Mouse (Mus musculus) midbrain, embryonic 16.5 days (tissue): ENCODE results near the gene Oca2. TPM values are rescaled to one million over a fixed set of nuclear protein-coding genes. Genes with fewer than 3 reads are reported as not detected.
A peak's percentile ranks its signal among the peaks of the same experiment; 100 is the strongest.

Source experiments
- ATAC-seq: fragments of 200-750 bp; cut with Nextera tagmentation; 2 replicates; pipeline ENCODE4 v1.8.0; 2017; ENCODE audit warnings: moderate TSS enrichment
- H3K27ac ChIP-seq: fragments of 300-500 bp; sonication (generic); 2 replicates; pipeline ENCODE4 v1.5.1; 2014; ENCODE audit warnings: mild to moderate bottlenecking, low read length, mixed read lengths
- H3K27me3 ChIP-seq: fragments of 300-500 bp; sonication (generic); 2 replicates; pipeline ENCODE4 v1.6.1; 2014; ENCODE audit warnings: low read depth, low read length, mixed read lengths; ENCODE audit not compliant: control insufficient read depth, insufficient read depth
- H3K36me3 ChIP-seq: fragments of 300-500 bp; sonication (generic); 2 replicates; pipeline ENCODE4 v1.6.1; 2014; ENCODE audit warnings: mild to moderate bottlenecking, low read length, moderate library complexity, mixed read lengths; ENCODE audit not compliant: control insufficient read depth, insufficient read depth
- H3K4me1 ChIP-seq: fragments of 300-500 bp; sonication (generic); 2 replicates; pipeline ENCODE4 v1.6.1; 2014; ENCODE audit warnings: mild to moderate bottlenecking, low read length, mixed read lengths; ENCODE audit not compliant: control insufficient read depth, insufficient read depth
- H3K4me2 ChIP-seq: fragments of 300-500 bp; sonication (generic); 2 replicates; pipeline ENCODE4 v1.6.1; 2014; ENCODE audit warnings: mild to moderate bottlenecking, low read length, mixed read lengths
- H3K4me3 ChIP-seq: fragments of 300-500 bp; sonication (generic); 2 replicates; pipeline ENCODE4 v1.5.1; 2014; ENCODE audit warnings: low read depth, mild to moderate bottlenecking, low read length, moderate library complexity, mixed read lengths
- H3K9ac ChIP-seq: fragments of 300-500 bp; sonication (generic); 2 replicates; pipeline ENCODE4 v1.6.1; 2014; ENCODE audit warnings: low read depth, low read length, mixed read lengths
- H3K9me3 ChIP-seq: fragments of 300-500 bp; sonication (generic); replicated peaks from 2 replicates; pipeline ENCODE4 v1.6.1; 2014; ENCODE audit warnings: mild to moderate bottlenecking, low read length, mixed read lengths; ENCODE audit not compliant: control insufficient read depth, poor library complexity, severe bottlenecking
- WGBS: fragments of 180-500 bp; shearing (Covaris S2); extraction: QIAGEN DNeasy Blood & Tissue Kit; methylation state at CpG from one replicate; pipeline ENCODE4 v1.1.7; 2014; 5-methylcytosine and 5-hydroxymethylcytosine counted together
- polyA plus RNA-seq: library from polyadenylated mRNA; unstranded; fragments of >200 nt; fragmentation: Nextera tagmentation; extraction: Ambion mirVana; gene quantifications from 2 replicates; pipeline ENCODE4 v1.2.1, GENCODE M21; 2015

The Oca2 gene
- polyA plus RNA-seq, 1 experiment from 2014 or later: 0.21 TPM

DNA sequence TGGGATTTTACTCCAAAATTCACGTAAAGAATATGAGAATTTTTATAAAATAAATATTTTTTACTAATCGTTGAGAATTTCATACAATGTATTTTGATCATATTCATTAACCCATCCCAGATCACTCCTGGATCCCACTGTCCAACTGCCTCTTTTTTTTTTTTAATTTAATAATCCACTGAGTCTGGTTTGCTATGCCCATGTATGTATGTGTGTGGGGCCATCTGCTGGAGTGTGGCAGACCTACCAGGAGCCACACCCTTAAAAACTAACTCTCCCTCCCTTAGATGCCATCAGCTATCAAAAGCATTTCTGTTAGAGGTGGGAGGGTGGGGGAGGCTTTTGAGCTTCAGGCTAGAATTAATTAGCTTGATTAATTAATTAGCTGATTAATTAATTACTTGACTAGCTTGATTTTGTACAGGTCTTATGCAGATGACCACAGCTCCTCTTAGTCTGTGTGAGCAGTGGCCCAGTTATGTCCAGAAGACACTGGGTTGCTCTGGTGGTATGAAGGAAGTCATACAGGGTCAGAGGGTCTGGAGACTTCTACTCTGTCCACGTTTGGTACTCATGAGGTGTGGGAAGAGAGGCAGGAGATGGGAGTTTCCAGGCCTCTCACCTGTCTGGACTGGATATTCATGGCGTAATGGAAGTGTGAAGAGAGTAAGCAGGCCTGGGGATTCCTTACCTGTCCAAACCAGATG is 221.4 kb downstream of the Oca2 start:
- no peaks in the 10 kb centered on the region for H3K36me3 ChIP-seq
- 89% methylated on average over 4 of the region's 4 CpGs for WGBS
- no peaks in the 10 kb centered on the region for H3K4me1 ChIP-seq
- no peak overlapping the region for H3K27ac ChIP-seq
- H3K4me2 ChIP-seq: no peak overlapping the region
- H3K4me3 ChIP-seq: no peak overlapping the region
- H3K27me3 ChIP-seq: no peaks in the 10 kb centered on the region
- ATAC-seq: no peak
- H3K9me3 ChIP-seq: no peaks in the 10 kb centered on the region
- H3K9ac ChIP-seq: no peak overlapping the region

DNA sequence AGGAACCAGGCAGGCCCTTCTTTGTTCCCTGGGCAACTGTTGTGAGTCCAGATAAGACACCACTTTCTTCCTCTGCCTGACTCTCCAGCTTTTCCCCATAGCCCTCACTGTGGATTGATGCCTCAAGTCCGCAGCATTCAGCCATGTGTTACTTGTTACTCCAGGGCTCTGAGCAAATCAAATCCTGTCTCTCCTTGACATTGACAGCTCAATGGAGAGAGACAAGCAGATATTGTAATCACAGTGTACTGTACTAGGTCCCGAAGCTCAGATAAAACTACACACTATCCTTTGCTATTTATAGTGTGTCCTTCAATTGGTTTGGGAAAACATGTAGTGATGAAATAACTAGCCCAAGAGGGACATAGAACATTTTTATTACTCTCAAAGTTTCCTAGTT is 258.7 kb downstream of the Oca2 start:
- no peak overlapping the region for H3K4me3 ChIP-seq
- H3K36me3 ChIP-seq: no peaks in the 10 kb centered on the region
- H3K4me1 ChIP-seq: no peaks in the 10 kb centered on the region
- H3K27me3 ChIP-seq: no peaks in the 10 kb centered on the region
- no peak for ATAC-seq
- 73% methylated on average over 2 of the region's 2 CpGs for whole genome bisulfite sequencing
- H3K4me2 ChIP-seq: no peak overlapping the region
- H3K27ac ChIP-seq: no peak overlapping the region
- no peak overlapping the region for H3K9ac ChIP-seq
- H3K9me3 ChIP-seq: no peaks in the 10 kb centered on the region

- Histone ChIP-seq H3K27me3 (no peaks in the 10 kb centered on the region), H3K36me3 (no peaks in the 10 kb centered on the region), H3K27ac (no peak overlapping the region), H3K4me1 (no peaks in the 10 kb centered on the region), H3K9ac (no peak overlapping the region), H3K4me2 (no peak overlapping the region), H3K4me3 (no peak overlapping the region), H3K9me3 (no peaks in the 10 kb centered on the region; the same call in 1 of the 2 replicates)
- 69% methylated on average over 2 of the region's 2 CpGs for WGBS
- no peak for ATAC-seq
These were observed 259.8 kb downstream of the Oca2 start for GRCm38 (mm10) chr7:56499319-56499718.

GRCm38 (mm10) chr7:56499767-56500166 is 260.2 kb downstream of the Oca2 start:
- 52% methylated on average over 1 of the region's 1 CpGs for WGBS

GRCm38 (mm10) chr7:56500438-56500837 is 260.9 kb downstream of the Oca2 start:
- no peak for ATAC-seq
- no peaks in the 10 kb centered on the region; the same call in 1 of the 2 replicates for H3K9me3 ChIP-seq
- WGBS: 60% methylated on average over 1 of the region's 1 CpGs
- no peaks in the 10 kb centered on the region for H3K27me3 ChIP-seq
- H3K27ac ChIP-seq: peak overlapping the region; percentile 54
- no peaks in the 10 kb centered on the region for H3K4me1 ChIP-seq
- H3K4me3 ChIP-seq: no peak overlapping the region
- H3K36me3 ChIP-seq: no peaks in the 10 kb centered on the region
- H3K4me2 ChIP-seq: no peak overlapping the region
- no peak overlapping the region for H3K9ac ChIP-seq

More at GRCm38 (mm10) chr7:56499767-56500166, 260.2 kb downstream of the Oca2 start:
- no peaks in the 10 kb centered on the region; the same call in 1 of the 2 replicates for H3K9me3 ChIP-seq
- H3K27ac ChIP-seq: peak overlapping the region; percentile 54
- no peak overlapping the region for H3K4me3 ChIP-seq
- H3K4me2 ChIP-seq: no peak overlapping the region
- H3K4me1 ChIP-seq: no peaks in the 10 kb centered on the region
- H3K9ac ChIP-seq: no peak overlapping the region
- H3K27me3 ChIP-seq: no peaks in the 10 kb centered on the region
- ATAC-seq: 0 out of 2 replicates have a peak, but pooled peaks have one; percentile 28
- H3K36me3 ChIP-seq: no peaks in the 10 kb centered on the region

DNA sequence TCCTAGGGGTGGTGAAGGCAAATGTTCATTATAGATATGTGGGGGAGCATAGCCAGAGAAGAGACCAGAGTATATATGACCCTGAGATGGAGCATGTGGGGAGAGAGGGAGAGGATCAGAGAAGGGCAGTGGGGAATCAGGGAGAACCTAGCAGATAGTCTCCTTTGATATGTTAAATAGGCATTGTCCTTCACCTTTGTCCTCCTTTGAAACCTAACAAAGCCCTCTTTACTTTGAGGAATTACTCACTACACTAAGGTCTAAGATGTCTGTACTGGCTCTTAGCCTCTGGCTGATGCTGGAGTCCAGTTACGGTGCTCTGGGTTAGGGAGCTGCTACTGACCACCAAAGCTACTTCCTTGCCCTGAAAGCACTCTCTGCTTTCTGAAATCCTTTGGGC is 279.0 kb downstream of the Oca2 start:
- Histone ChIP-seq H3K4me1 (no peaks in the 10 kb centered on the region; the same call in 1 of the 2 replicates), H3K36me3 (no peaks in the 10 kb centered on the region), H3K9me3 (no peaks in the 10 kb centered on the region), H3K4me2 (no peak overlapping the region), H3K27me3 (no peaks in the 10 kb centered on the region), H3K4me3 (no peak overlapping the region), H3K27ac (no peak overlapping the region), H3K9ac (no peak overlapping the region)
- no peak for ATAC-seq
- 8% methylated on average over 1 of the region's 1 CpGs for WGBS

DNA sequence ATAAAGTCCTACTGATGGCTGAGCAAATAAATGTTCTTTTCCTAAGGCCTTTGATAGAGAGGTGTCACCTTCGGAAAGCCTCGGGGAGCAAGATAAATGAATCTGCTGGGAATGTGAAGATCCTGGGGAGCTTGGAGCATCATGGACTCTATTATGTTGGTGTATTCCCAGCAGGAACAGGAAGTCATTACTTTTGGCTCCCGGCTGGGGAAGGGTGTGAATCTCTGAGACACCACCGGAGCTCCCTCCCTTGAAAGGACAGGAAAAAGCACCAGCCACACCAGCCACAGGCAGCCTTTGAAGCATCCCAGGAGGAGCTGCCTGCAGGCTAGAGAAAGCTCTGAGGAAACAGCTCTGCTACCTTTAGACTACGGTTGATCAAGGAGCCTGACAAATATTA is 280.2 kb downstream of the Oca2 start:
- H3K27ac ChIP-seq: no peak overlapping the region
- no peak overlapping the region for H3K9ac ChIP-seq
- no peaks in the 10 kb centered on the region for H3K27me3 ChIP-seq
- no peak overlapping the region for H3K4me3 ChIP-seq
- ATAC-seq: no peak
- no peaks in the 10 kb centered on the region; the same call in 1 of the 2 replicates for H3K4me1 ChIP-seq
- no peaks in the 10 kb centered on the region for H3K9me3 ChIP-seq
- 14% methylated on average over 5 of the region's 5 CpGs for WGBS
- H3K36me3 ChIP-seq: no peaks in the 10 kb centered on the region
- no peak overlapping the region for H3K4me2 ChIP-seq

- no peaks in the 10 kb centered on the region for H3K27me3 ChIP-seq
- no peak overlapping the region for H3K4me2 ChIP-seq
- no peak overlapping the region for H3K4me3 ChIP-seq
- H3K4me1 ChIP-seq: no peaks in the 10 kb centered on the region
- H3K9me3 ChIP-seq: no peaks in the 10 kb centered on the region
- no peak overlapping the region for H3K9ac ChIP-seq
- no peak for ATAC-seq
- 81% methylated on average over 2 of the region's 2 CpGs for WGBS
- H3K36me3 ChIP-seq: no peaks in the 10 kb centered on the region
- no peak overlapping the region for H3K27ac ChIP-seq
These were observed 295.3 kb downstream of the Oca2 start for GRCm38 (mm10) chr7:56534856-56535255.

GRCm38 (mm10) chr7:56549226-56549625 is 309.7 kb downstream of the Oca2 start:
- Histone ChIP-seq H3K4me1 (no peaks in the 10 kb centered on the region), H3K4me2 (no peak overlapping the region), H3K9ac (no peak overlapping the region), H3K4me3 (no peak overlapping the region), H3K27ac (no peak overlapping the region), H3K27me3 (no peaks in the 10 kb centered on the region), H3K9me3 (no peaks in the 10 kb centered on the region), H3K36me3 (no peaks in the 10 kb centered on the region)
- ATAC-seq: no peak
- WGBS: 67% methylated on average over 4 of the region's 4 CpGs
